Mouse (Mus musculus) ES-E14 (cell line): ENCODE measurements around the gene Hmgb1. TPM values are rescaled to one million over a fixed set of nuclear protein-coding genes. Genes with fewer than 3 reads are reported as not detected.

Experiments used
- DNase-seq: peaks from one replicate; pipeline ENCODE4 v3.0.0-alpha.2; 2013; ENCODE audit warnings: low read depth, low spot score
- H3K27ac ChIP-seq: 2 replicates; pipeline ENCODE4 v1.5.1; 2012; ENCODE audit warnings: low read depth, mild to moderate bottlenecking, low read length, moderate library complexity, mixed read lengths; ENCODE audit not compliant: poor library complexity, insufficient read depth, severe bottlenecking
- H3K36me3 ChIP-seq: 2 replicates; pipeline ENCODE4 v1.6.1; 2012; ENCODE audit warnings: mild to moderate bottlenecking, low read length, moderate library complexity, mixed read lengths; ENCODE audit not compliant: control insufficient read depth, poor library complexity, insufficient read depth, severe bottlenecking
- H3K4me1 ChIP-seq, 2 experiments: fragments of 150-350 bp in 1 of 2; sonication (generic) in 1 of 2; 2 replicates each; pipeline ENCODE4 v1.6.1; 2012; ENCODE audit warnings: low read length in 2 of 2, mild to moderate bottlenecking in 1 of 2, mixed read lengths in 1 of 2; ENCODE audit not compliant: control insufficient read depth in 2 of 2, insufficient read depth in 2 of 2, poor library complexity in 1 of 2
- H3K4me3 ChIP-seq, 2 experiments: fragments of 150-350 bp in 1 of 2; sonication (generic) in 1 of 2; 2 replicates each; pipeline ENCODE4 v1.5.1; 2012; ENCODE audit warnings: low read length in 2 of 2, low read depth in 1 of 2, mild to moderate bottlenecking in 1 of 2, mixed read lengths in 1 of 2; ENCODE audit not compliant: insufficient read depth in 1 of 2, poor library complexity in 1 of 2, severe bottlenecking in 1 of 2
- H3K9ac ChIP-seq: 2 replicates; pipeline ENCODE4 v1.6.1; 2012; ENCODE audit warnings: low read depth, mild to moderate bottlenecking, low read length, mixed read lengths; ENCODE audit not compliant: poor library complexity, insufficient read depth, severe bottlenecking
- H3K9me3 ChIP-seq: fragments of 150-350 bp; sonication (generic); 2 replicates; pipeline ENCODE4 v1.6.1; 2012; ENCODE audit warnings: low read depth, mild to moderate bottlenecking, low read length; ENCODE audit not compliant: control insufficient read depth, insufficient read depth
- CHD2 ChIP-seq: IDR thresholded peaks from 2 replicates; pipeline ENCODE4 v1.6.1; 2014; ENCODE audit warnings: mild to moderate bottlenecking, low read depth, low read length, inconsistent platforms
- HCFC1 ChIP-seq: IDR thresholded peaks from 2 replicates; pipeline ENCODE4 v1.6.1; 2012; ENCODE audit warnings: low read length, inconsistent platforms, borderline replicate concordance; ENCODE audit not compliant: insufficient read depth
- MAFK ChIP-seq: IDR thresholded peaks from 2 replicates; pipeline ENCODE4 v1.6.1; 2014; ENCODE audit warnings: mild to moderate bottlenecking, low read depth, low read length, inconsistent platforms; ENCODE audit not compliant: insufficient read depth
- ZC3H11A ChIP-seq: IDR thresholded peaks from 2 replicates; pipeline ENCODE4 v1.6.1; 2012; ENCODE audit warnings: low read depth, mild to moderate bottlenecking, inconsistent platforms, low read length, borderline replicate concordance
- ZNF384 ChIP-seq: IDR thresholded peaks from 2 replicates; pipeline ENCODE4 v1.6.1; 2012; ENCODE audit warnings: low read depth, low read length, inconsistent platforms
- in situ Hi-C, 2 experiments: fragments of 600-800 bp; cut with MboI; formaldehyde crosslinking; loops; one replicate each; pipeline ENCODE4 v1.15.1; 2025; ENCODE audit warnings: low sequenced_read_pairs in 2 of 2, inconsistent platforms in 1 of 2; ENCODE audit not compliant: unreplicated experiment in 2 of 2
- total RNA-seq: library from RNA; depleted of rRNA; stranded (reverse); fragments of 300-350 nt; gene quantifications from 2 replicates; pipeline ENCODE4 v1.2.3, GENCODE M21; 2012

Hmgb1 gene
- total RNA-seq, 1 experiment = 350 TPM

DNA sequence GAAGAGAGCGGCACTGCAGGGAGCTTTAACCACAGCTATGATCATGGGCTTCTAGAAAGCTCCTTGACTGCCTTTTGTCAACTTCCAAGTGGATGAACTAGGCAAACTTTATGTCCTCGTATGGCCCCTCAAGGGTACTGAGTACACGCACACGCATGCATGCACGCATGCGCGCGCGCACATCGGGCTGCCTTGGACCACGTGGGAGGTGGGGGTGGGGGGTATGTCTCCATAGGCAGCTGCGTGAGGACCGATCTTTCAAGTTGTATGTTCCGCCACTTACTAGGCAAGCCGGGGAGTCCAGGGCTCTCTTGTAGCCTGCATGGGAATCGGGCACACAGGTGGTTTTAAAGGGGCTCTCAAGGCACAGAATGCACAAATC, 163.6 kb downstream of the Hmgb1 start:
- H3K9me3 ChIP-seq = no peaks in the 10 kb centered on the region
- H3K27ac ChIP-seq = no peak overlapping the region
- TF ChIP-seq HCFC1 (no peak), ZNF384 (no peak), MAFK (no peak), ZC3H11A (no peak), CHD2 (no peak)
- DNase-seq = no peak
- no peaks in the 10 kb centered on the region for H3K36me3 ChIP-seq
- H3K4me3 ChIP-seq = no peak overlapping the region
- peaks cover 2 to 3% of the 10 kb centered on the region in 2 experiments; a peak in 2 of 4 replicates for H3K4me1 ChIP-seq
- in situ Hi-C loops = no loop called here
- H3K9ac ChIP-seq = no peak overlapping the region

DNA sequence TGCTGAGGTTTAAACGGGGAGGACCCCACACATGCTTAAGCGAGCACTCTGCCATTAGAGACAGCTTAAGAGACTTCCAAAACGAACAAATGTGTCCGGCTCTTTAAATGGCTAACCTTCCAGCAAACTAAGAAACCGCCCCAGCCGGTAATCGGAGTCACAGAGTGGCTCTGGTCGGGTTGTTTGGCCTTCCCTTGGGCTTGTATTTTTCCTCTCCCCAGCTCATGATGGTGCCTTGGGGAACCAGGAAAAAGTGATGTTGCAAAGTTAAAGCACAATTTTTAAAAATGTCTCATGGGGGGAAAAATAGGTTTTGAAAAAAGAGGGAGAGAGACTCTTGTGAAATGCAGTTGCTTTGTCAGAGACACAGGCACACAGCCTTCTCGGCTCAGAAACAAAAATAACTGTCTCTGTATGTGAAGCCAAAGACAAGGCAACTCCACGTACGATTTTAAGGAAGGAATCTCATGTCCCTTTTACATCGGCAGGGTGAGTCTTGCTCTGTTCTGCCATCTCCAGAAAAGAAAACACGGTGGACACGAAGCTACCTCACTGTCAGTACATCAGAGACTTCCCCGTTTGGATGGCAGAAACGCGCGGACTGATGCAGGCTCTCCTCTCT, 164.1 kb downstream of the Hmgb1 start:
- no peaks in the 10 kb centered on the region for H3K9me3 ChIP-seq
- no peak for DNase-seq
- no peak for TF ChIP-seq HCFC1
- no peaks in the 10 kb centered on the region for H3K36me3 ChIP-seq
- no peak overlapping the region for H3K4me3 ChIP-seq
- in situ Hi-C loops = no loop called here
- H3K9ac ChIP-seq = no peak overlapping the region
- H3K27ac ChIP-seq = no peak overlapping the region
- peaks cover 2 to 4% of the 10 kb centered on the region in 2 experiments; a peak in 2 of 4 replicates for H3K4me1 ChIP-seq

DNA sequence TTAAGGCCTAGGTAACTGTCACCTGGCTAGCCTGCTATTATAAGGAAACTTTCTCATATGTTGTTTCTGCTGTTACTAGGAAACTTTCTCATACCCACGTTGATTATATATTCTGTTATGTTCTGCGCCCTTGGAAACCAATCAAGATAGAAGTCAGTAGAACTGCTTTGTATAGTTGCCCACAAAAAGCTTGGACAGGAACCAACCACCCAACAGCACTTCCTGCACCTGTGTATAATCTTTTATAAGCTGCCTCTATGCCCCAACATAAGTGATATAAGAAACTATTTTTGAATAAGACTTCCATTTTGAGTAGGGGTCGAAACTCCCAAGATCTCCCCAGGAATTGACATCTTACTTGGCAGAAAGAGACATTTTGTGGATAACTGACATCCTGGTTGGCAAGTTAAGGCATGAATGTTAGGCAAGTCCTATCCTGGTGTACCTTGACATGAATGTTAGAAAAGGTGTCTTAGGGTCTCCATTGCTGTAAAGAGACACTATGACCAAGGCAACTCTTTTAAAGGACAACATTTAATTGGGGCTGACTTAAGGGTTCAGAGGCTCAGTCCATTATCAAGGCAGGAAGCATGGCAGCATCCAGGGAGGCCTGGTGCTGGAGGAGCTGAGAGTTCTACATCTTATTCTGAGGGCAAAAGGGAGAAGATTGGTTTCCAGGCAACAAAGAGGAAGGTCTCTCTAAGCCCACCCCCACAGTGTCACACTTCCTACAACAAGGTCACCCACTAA, 166.4 kb downstream of the Hmgb1 start:
- no peaks in the 10 kb centered on the region for H3K9me3 ChIP-seq
- peaks cover 2 to 10% of the 10 kb centered on the region in 2 experiments; a peak in 3 of 4 replicates for H3K4me1 ChIP-seq
- H3K4me3 ChIP-seq = no peak overlapping the region
- in situ Hi-C loops = no loop called here
- DNase-seq = no peak
- TF ChIP-seq CHD2 (no peak), ZNF384 (no peak), ZC3H11A (no peak), HCFC1 (no peak), MAFK (no peak)
- H3K36me3 ChIP-seq = no peaks in the 10 kb centered on the region
- H3K9ac ChIP-seq = no peak overlapping the region
- H3K27ac ChIP-seq = no peak overlapping the region

DNA sequence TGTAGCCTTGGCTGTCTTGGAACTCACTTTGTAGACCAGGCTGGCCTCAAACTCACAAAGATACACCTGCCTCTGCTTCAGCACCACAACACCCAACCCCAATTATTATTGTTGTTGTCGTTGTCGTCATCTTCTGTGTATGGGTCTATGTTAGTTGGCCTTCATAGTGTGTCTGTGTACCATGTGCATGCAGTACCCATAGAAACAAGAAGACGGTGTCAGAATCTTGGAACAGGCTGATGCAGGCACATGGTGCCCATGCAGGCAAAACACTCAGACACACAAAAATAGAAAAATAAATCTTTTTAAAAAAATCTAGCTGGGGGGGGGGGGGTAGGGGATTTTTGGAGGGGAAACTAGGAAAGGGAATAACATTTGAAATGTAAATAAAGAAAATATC, 167.1 kb downstream of the Hmgb1 start:
- Histone ChIP-seq H3K36me3 (no peaks in the 10 kb centered on the region), H3K4me1 (peaks cover 2 to 10% of the 10 kb centered on the region in 2 experiments; a peak in 3 of 4 replicates), H3K4me3 (no peak overlapping the region), H3K9me3 (no peaks in the 10 kb centered on the region), H3K9ac (no peak overlapping the region), H3K27ac (no peak overlapping the region)
- in situ Hi-C loops = no loop called here
- no peak for DNase-seq
- TF ChIP-seq ZNF384 = no peak
- TF ChIP-seq CHD2 = no peak
- no peak for TF ChIP-seq ZC3H11A
- TF ChIP-seq HCFC1 = no peak
- TF ChIP-seq MAFK = no peak

DNA sequence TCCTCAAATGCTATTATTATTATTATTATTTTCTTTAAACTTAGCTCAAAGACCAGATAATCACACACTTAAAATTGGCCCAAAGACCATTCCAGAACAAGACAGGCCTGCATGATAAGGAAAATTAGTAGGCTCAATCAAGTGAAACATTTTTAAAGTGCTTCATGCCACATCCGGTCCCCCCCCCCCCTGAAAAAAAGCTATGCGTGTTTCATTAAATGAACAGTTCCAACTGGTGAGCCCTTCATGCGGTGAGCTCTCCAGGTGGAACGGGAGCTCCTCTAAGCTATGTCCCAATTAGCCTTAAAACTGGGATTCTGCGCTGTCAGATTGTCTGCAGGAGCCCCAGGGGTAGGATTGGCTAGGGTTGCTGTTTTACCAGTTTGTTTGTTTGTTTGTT, 168.0 kb downstream of the Hmgb1 start:
- H3K9ac ChIP-seq = no peak overlapping the region
- no peak for DNase-seq
- no peak overlapping the region for H3K27ac ChIP-seq
- peaks cover 2 to 10% of the 10 kb centered on the region in 2 experiments; a peak in 3 of 4 replicates for H3K4me1 ChIP-seq
- TF ChIP-seq CHD2 = no peak
- no peak for TF ChIP-seq ZC3H11A
- no peak for TF ChIP-seq MAFK
- no peak for TF ChIP-seq HCFC1
- TF ChIP-seq ZNF384 = no peak
- no peaks in the 10 kb centered on the region for H3K9me3 ChIP-seq
- no peaks in the 10 kb centered on the region for H3K36me3 ChIP-seq
- 0 out of 4 replicates have a peak overlapping the region, but pooled peaks of 1 of the 2 experiments have one; percentile 65 for H3K4me3 ChIP-seq
- in situ Hi-C loops = no loop called here
